Mouse (Mus musculus) ES-E14 (cell line): ENCODE results near the gene Akap7. TPM values are rescaled to one million over a fixed set of nuclear protein-coding genes. Genes with fewer than 3 reads are reported as not detected.

ENCODE experiments used
- DNase-seq: peaks from one replicate; pipeline ENCODE4 v3.0.0-alpha.2; 2013; ENCODE audit warnings: low read depth, low spot score
- H3K27ac ChIP-seq: 2 replicates; pipeline ENCODE4 v1.5.1; 2012; ENCODE audit warnings: low read depth, mild to moderate bottlenecking, low read length, moderate library complexity, mixed read lengths; ENCODE audit not compliant: poor library complexity, insufficient read depth, severe bottlenecking
- H3K36me3 ChIP-seq: 2 replicates; pipeline ENCODE4 v1.6.1; 2012; ENCODE audit warnings: mild to moderate bottlenecking, low read length, moderate library complexity, mixed read lengths; ENCODE audit not compliant: control insufficient read depth, poor library complexity, insufficient read depth, severe bottlenecking
- H3K4me1 ChIP-seq, 2 experiments: fragments of 150-350 bp in 1 of 2; sonication (generic) in 1 of 2; 2 replicates each; pipeline ENCODE4 v1.6.1; 2012; ENCODE audit warnings: low read length in 2 of 2, mild to moderate bottlenecking in 1 of 2, mixed read lengths in 1 of 2; ENCODE audit not compliant: control insufficient read depth in 2 of 2, insufficient read depth in 2 of 2, poor library complexity in 1 of 2
- H3K4me3 ChIP-seq, 2 experiments: fragments of 150-350 bp in 1 of 2; sonication (generic) in 1 of 2; 2 replicates each; pipeline ENCODE4 v1.5.1; 2012; ENCODE audit warnings: low read length in 2 of 2, low read depth in 1 of 2, mild to moderate bottlenecking in 1 of 2, mixed read lengths in 1 of 2; ENCODE audit not compliant: insufficient read depth in 1 of 2, poor library complexity in 1 of 2, severe bottlenecking in 1 of 2
- H3K9ac ChIP-seq: 2 replicates; pipeline ENCODE4 v1.6.1; 2012; ENCODE audit warnings: low read depth, mild to moderate bottlenecking, low read length, mixed read lengths; ENCODE audit not compliant: poor library complexity, insufficient read depth, severe bottlenecking
- H3K9me3 ChIP-seq: fragments of 150-350 bp; sonication (generic); 2 replicates; pipeline ENCODE4 v1.6.1; 2012; ENCODE audit warnings: low read depth, mild to moderate bottlenecking, low read length; ENCODE audit not compliant: control insufficient read depth, insufficient read depth
- CHD2 ChIP-seq: IDR thresholded peaks from 2 replicates; pipeline ENCODE4 v1.6.1; 2014; ENCODE audit warnings: mild to moderate bottlenecking, low read depth, low read length, inconsistent platforms
- HCFC1 ChIP-seq: IDR thresholded peaks from 2 replicates; pipeline ENCODE4 v1.6.1; 2012; ENCODE audit warnings: low read length, inconsistent platforms, borderline replicate concordance; ENCODE audit not compliant: insufficient read depth
- MAFK ChIP-seq: IDR thresholded peaks from 2 replicates; pipeline ENCODE4 v1.6.1; 2014; ENCODE audit warnings: mild to moderate bottlenecking, low read depth, low read length, inconsistent platforms; ENCODE audit not compliant: insufficient read depth
- ZC3H11A ChIP-seq: IDR thresholded peaks from 2 replicates; pipeline ENCODE4 v1.6.1; 2012; ENCODE audit warnings: low read depth, mild to moderate bottlenecking, inconsistent platforms, low read length, borderline replicate concordance
- ZNF384 ChIP-seq: IDR thresholded peaks from 2 replicates; pipeline ENCODE4 v1.6.1; 2012; ENCODE audit warnings: low read depth, low read length, inconsistent platforms
- in situ Hi-C, 2 experiments: fragments of 600-800 bp; cut with MboI; formaldehyde crosslinking; loops; one replicate each; pipeline ENCODE4 v1.15.1; 2025; ENCODE audit warnings: low sequenced_read_pairs in 2 of 2, inconsistent platforms in 1 of 2; ENCODE audit not compliant: unreplicated experiment in 2 of 2
- total RNA-seq: library from RNA; depleted of rRNA; stranded (reverse); fragments of 300-350 nt; gene quantifications from 2 replicates; pipeline ENCODE4 v1.2.3, GENCODE M21; 2012; rRNA removed

Akap7 gene
- total RNA-seq: 12.8 and 13.5 TPM in 2 replicates

- H3K36me3 ChIP-seq: no peaks in the 10 kb centered on the region
- no peak within 1 kb of the TSS for H3K27ac ChIP-seq
- DNase-seq: no peak
- H3K4me1 ChIP-seq: peaks cover 0 to 5% of the 10 kb centered on the region in 2 experiments; a peak in 1 of 4 replicates
- no peak within 1 kb of the TSS for H3K4me3 ChIP-seq
- TF ChIP-seq ZC3H11A (no peak), HCFC1 (no peak), MAFK (no peak), ZNF384 (no peak)
- in situ Hi-C loops: no loop called here
- H3K9ac ChIP-seq: no peak within 1 kb of the TSS
- no peaks in the 10 kb centered on the region for H3K9me3 ChIP-seq
These were observed at the start of gene Akap7 for GRCm38 (mm10) chr10:25307770-25308169. Akap7 (minus strand) TSS chr10:25307870.

- no peaks in the 10 kb centered on the region for H3K36me3 ChIP-seq
- no peak overlapping the region for H3K27ac ChIP-seq
- TF ChIP-seq HCFC1: no peak
- TF ChIP-seq CHD2: no peak
- no peak for TF ChIP-seq ZNF384
- TF ChIP-seq MAFK: no peak
- no peak for TF ChIP-seq ZC3H11A
- in situ Hi-C loops: no loop called here
- no peak for DNase-seq
- no peaks in the 10 kb centered on the region for H3K9me3 ChIP-seq
- H3K4me3 ChIP-seq: no peak overlapping the region
- no peaks in the 10 kb centered on the region for H3K4me1 ChIP-seq
- H3K9ac ChIP-seq: no peak overlapping the region
These were observed 46.7 kb upstream of the Akap7 start for GRCm38 (mm10) chr10:25354390-25354789.

GRCm38 (mm10) chr10:25353941-25354340, 46.3 kb upstream of the Akap7 start:
- H3K4me3 ChIP-seq: no peak overlapping the region
- TF ChIP-seq CHD2: no peak
- no peak for TF ChIP-seq MAFK
- no peak for TF ChIP-seq ZC3H11A
- no peak for TF ChIP-seq ZNF384
- TF ChIP-seq HCFC1: no peak
- in situ Hi-C loops: no loop called here

GRCm38 (mm10) chr10:25342801-25343200, 35.1 kb upstream of the Akap7 start:
- Histone ChIP-seq H3K4me3 (no peak overlapping the region), H3K9ac (no peak overlapping the region), H3K36me3 (no peaks in the 10 kb centered on the region), H3K27ac (no peak overlapping the region), H3K9me3 (no peaks in the 10 kb centered on the region), H3K4me1 (peaks cover 1 to 2% of the 10 kb centered on the region in 2 experiments; a peak in 1 of 4 replicates)
- in situ Hi-C loops: no loop called here
- TF ChIP-seq HCFC1 (no peak), MAFK (no peak), ZNF384 (no peak), ZC3H11A (no peak), CHD2 (no peak)
- DNase-seq: no peak

More at GRCm38 (mm10) chr10:25353941-25354340, 46.3 kb upstream of the Akap7 start:
- DNase-seq: no peak
- Histone ChIP-seq H3K36me3 (no peaks in the 10 kb centered on the region), H3K9ac (no peak overlapping the region), H3K27ac (no peak overlapping the region), H3K4me1 (no peaks in the 10 kb centered on the region), H3K9me3 (no peaks in the 10 kb centered on the region)

GRCm38 (mm10) chr10:25340675-25341074, 33.0 kb upstream of the Akap7 start:
- no peaks in the 10 kb centered on the region for H3K36me3 ChIP-seq
- no peak for TF ChIP-seq ZNF384
- TF ChIP-seq CHD2: no peak
- TF ChIP-seq MAFK: no peak
- TF ChIP-seq ZC3H11A: no peak
- no peak for TF ChIP-seq HCFC1
- in situ Hi-C loops: no loop called here

More at GRCm38 (mm10) chr10:25340675-25341074, 33.0 kb upstream of the Akap7 start:
- H3K9ac ChIP-seq: no peak overlapping the region
- H3K4me1 ChIP-seq: peaks cover 1 to 2% of the 10 kb centered on the region in 2 experiments; a peak in 1 of 4 replicates
- H3K4me3 ChIP-seq: no peak overlapping the region
- H3K9me3 ChIP-seq: no peaks in the 10 kb centered on the region
- DNase-seq: no peak
- H3K27ac ChIP-seq: no peak overlapping the region
